Mouse (Mus musculus) heart, adult 2 months (tissue): ENCODE measurements around the gene Fars2.

Experiments
- CTCF ChIP-seq: fragments of 200-600 bp; IDR thresholded peaks from 2 replicates; pipeline ENCODE4 v1.8.1; 2022; ENCODE audit warnings: antibody characterized with exemption, mild to moderate bottlenecking, moderate library complexity
- EP300 ChIP-seq: fragments of 200-500 bp; IDR thresholded peaks from 2 replicates; pipeline ENCODE4 v1.6.1; 2011; ENCODE audit warnings: low read depth, low read length, control low read depth; ENCODE audit not compliant: insufficient read depth
- POLR2A ChIP-seq: fragments of 200-500 bp; IDR thresholded peaks from 2 replicates; pipeline ENCODE4 v1.6.1; 2011; ENCODE audit warnings: mild to moderate bottlenecking, low read depth, low read length, control low read depth; ENCODE audit not compliant: insufficient read depth

DNA sequence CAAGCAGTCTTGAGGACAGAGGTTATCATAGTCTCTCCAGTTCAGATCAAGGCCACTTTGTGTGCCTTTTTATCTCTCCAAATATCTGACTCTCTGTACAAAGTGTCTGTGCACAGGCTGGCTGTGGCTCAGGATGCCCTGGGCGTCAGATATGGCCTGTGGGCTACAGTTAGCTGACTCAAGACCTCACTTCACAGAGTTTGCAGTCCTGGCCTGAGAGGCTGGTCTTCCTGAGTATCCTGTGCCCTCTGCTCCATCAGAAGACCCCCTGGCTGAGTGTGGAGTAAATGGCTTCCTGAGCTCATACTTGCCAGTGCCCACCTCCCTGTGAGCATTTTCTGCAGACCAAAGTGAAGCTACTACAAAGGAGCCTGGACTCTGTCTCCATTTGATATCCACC, 296.1 kb downstream of the Fars2 start:
- TF ChIP-seq EP300 (no peak), POLR2A (no peak), CTCF (no peak)
